Mouse (Mus musculus): ENCODE measurements around the gene Colgalt2.

Colgalt2 gene

DNA sequence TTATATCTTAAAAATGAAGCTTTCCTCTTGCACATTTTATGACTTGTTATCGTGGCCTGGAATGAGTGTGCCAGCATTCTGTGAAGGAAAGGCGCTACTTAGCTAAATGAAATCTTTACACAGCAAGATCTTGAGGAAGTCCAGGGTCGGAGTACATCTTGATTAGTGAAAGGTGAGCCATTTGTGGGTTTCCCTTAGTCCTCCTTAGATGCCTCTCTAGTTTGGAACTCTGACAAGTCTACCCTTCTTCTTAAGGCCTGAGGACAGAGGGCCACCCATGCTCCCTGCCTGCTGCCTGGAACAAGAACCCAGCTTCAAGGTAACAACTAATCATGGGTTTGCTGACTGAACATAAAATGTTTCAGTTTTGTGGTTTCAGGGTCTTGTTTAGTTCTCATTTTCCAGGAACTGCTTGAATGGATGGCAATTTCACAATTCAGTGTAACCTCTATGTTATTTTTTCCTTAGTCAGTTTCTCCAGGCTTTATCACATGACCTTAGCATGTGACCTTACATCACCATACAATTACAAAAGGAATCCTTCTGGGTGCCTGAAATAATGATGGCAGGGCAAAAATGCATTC is 140.8 kb downstream of the Colgalt2 start:
- DNase-seq, result no peak

DNA sequence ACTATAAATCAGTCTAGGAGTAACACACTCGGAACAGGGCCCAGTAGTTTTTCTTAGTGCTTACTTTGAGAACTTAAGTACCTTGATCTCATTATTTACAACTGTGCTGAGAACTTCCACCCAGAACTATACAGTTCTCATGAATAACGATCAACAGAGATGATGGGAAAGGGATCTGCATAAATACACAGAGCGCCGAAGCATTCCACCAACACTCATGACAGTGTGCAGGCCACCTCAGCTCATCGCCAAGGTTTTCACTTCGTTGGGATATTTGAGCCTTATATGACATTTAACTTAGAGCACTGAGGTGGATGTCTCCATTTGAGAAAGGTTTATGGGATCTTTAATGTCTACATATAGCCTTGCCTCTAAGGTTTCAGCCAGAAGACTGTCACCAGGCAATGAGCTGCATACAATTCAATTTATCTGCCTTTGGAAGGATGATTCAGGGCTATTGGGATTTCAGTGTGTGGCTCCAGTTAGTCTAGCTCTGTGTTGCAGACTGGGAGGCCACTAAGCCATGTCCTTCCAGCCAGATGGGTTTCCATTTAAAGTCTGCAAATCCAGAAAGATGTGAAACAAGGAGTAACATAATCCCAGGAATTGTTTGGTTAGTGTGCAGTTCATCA is 143.2 kb downstream of the Colgalt2 start:
- DNase-seq, result no peak

DNA sequence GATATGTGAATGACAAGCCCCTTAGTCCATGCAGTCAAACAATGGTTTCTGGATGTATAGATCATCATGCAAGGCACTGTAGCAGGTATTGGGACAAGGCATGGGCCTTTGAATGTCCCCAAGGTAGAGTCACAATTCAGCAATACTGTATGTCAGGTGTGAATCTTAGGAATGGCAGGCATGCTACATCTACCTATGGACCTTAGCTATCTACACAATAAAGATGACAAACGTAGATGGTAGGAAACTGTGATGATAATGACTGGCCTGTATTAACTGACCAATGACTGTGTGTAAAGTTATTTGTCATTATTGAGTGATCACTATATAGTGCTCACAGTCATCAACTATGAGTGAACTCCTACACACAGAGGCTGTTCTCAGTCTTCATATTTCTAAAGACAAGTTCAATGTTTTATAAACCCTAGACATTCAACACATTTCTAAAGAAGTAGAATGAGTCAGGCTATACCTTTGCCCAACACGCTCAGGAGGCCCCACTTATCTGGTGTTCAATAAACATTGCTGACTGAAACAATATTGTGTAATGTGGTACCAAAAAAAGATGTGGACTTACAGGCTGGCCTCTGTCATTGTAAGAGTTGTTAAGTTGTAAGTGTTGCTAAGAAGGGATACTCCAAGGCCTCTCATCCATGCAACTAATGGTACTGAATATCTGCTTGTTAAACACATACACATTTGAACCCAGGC is 144.0 kb downstream of the Colgalt2 start:
- DNase-seq, result no peak

DNA sequence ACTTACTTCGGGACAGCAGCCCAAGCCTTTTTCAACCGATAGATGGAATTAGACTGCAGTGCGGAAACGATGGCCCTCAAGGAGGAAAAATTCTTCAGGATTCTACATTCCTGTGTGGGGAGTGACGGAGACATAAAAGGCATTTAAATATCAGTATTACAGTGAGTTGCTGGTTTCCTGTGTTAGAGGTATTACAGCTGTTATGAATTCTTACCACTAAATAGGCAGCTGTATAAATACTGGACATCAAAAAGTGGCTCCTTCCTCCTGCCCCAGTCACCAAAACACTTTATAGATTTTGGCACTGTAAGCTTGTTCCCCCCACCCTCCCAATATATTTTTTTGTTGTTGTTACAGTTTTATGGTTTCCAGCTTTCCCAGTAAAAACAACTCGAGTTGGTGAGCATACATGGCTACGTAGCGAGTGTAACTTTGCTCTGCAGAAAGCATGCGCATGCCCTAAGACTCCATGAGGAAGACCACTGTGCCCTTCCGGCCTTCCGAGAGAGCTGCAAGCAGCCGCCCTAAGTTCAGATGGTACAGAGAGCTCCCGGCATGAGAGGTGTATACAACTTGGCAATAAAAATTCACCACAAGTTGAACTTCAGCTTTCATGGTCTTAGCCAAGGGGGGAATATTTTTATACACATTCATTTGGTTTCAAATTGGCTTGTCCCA is 149.6 kb downstream of the Colgalt2 start:
- DNase-seq, result no peak

DNA sequence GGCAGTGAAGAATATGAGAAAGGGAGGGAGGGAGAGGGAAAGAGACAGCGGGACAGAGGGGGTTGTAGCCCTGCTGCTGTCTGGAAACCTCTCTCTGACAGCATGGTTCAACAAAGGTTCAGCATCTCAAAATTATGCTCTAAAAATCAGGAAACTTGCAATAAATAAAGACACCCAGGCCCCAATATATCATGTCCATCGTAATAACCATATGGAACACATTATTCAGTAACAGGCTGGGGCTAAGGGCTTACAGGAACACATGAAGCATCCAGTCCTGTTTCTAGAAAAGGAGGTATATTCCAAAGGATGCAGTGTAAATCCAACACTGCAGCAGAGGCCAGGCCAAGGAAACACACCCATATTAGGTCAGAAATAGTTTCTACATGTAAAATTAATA is 150.9 kb downstream of the Colgalt2 start:
- DNase-seq, result no peak

DNA sequence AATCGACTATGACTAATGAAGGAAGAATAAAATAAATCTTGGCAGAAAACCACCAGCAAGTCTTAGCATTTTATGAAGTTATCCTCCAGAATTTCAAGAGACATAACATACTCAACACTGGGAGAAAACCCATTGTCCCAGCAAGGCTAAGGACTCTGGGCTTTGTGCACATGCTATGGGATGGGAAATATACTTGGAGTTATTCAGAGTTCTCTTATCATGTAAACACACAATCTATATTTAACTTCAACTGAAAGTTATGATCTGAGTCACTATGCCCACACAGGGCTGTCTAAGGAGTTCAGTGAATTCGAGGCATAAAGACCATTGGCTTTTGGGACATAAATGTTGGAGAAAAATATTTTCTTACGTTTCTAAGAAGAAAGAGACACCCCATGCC is 151.3 kb downstream of the Colgalt2 start:
- DNase-seq, result no peak

DNA sequence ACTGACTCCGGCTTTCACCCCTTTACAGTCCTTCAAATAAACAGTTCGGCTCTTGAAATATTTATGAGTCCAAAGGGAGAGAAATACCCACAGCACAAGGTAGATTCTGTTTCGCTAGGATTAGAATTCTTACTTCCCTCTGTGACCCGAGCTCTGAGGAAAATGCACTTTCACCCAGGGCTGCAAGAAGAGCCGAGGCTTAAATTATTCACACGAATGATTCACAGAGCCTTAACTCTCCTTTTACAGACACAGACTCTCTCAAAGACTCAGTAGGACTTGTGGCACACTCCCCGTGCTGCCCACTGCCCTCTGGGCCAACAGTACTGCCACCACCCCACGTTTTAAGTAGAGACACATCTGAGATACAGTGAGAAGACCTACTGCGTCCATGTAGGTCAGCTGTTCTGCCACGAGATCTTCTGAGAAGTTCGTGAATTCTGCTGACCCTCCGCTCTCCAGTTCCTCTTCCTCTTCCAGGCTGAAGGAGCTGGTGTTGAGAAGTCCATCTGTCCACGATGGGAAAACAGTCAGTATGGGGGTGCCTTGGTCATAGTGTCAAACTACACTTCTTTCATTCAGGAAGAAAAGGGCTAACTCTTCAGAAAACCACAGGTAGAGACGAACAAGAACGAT is 154.4 kb downstream of the Colgalt2 start:
- peak in 1 of 2 experiments; percentile 72 for DNase-seq

DNA sequence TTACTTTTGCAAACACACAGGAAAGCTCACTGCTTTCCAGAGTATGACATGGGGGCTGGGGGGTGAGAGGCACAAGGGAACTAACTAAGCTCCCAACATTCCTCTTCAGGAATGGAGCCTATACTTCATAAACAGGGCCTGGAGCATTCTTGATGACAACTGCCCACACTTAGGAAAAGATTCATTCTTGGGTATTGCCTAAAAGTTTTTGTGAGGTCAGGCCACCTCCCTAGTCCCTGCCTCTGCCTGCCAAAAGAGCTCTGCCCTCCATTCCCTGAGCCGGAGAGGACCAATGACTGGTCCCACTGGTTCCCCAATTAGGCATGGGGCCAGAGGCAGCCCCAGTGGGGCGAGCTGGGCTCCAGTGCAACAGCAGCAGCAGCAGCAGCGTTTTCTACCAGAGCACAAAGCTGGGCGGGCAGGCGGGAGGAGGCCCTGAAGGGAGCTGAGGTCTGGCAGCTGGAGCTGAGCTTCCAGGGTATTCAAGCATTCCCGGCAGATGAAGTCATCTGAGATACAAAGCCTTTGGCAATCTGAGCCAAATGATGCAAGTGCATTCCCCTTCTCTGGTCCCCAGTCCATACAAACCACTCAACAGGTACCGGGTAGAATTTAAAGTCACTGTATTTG is 156.4 kb downstream of the Colgalt2 start:
- DNase-seq, result peak in 1 of 2 experiments; percentile 57

DNA sequence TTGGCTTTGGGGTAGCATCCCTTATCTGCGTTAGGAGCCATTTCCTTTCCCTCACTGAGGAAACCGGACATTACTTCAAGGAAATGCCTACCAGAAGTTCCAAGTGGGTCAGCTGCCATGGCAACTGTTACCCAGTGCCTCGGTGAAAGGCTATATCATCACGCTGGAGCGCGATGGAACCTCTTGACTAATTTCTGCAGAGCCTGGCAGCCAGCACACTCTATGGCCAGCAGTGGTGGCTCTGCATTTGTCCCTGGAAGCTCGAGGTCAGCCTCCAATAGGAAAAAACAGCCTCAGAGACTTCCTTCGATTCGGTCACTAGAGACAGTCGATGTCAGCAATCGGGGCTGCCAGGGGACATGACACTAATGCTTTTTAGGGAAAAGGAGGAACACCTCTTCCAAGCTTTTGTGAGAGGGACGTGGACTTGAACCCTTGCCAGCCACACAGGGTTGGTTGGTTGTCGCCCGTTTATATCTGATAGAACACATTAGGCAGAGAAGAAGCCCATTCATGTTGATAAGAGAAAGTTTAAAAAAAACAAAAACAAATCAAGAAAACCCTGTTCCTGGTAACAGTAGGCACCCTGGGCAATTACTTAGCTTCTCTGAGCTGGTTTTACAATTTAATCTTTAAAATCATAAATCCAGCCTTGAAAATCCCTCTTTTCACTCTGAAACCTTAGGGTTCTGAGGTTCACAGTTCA is 157.1 kb downstream of the Colgalt2 start:
- DNase-seq, result no peak
